ENCODE assay signal across 14 mouse cellular contexts in genomic region chr9:47605628-47606027, GRCm38 (mm10).
"Had no signal": no experiment of that assay in that cellular context is flagged by ENCODE, and none has a peak within 500 bp of the region (broad histone marks: within the 10 kb centered on the region; RNA-seq: fewer than 3 reads in every experiment).

No protein-coding gene starts in this region.

- H3K27me3 ChIP-seq: liver, embryonic 12.5 days; lung, embryonic 15.5 days; neural tube, embryonic 13.5 days had no signal

- DNase-seq: kidney, adult 18-20 months; kidney, postnatal 10 days; lung, postnatal 36 days; midbrain, embryonic 14.5 days; retina, postnatal 1 day; right cerebral cortex, postnatal 4 days; spleen, adult 18-20 months; thymus, adult 18-20 months; thymus, postnatal 25 days had no signal

- H3K4me3 ChIP-seq: limb, embryonic 15.5 days; liver, embryonic 12.5 days; lung, embryonic 15.5 days; midbrain, embryonic 10.5 days; neural tube, embryonic 13.5 days had no signal

- H3K9ac ChIP-seq: limb, embryonic 15.5 days; liver, embryonic 12.5 days; lung, embryonic 15.5 days; neural tube, embryonic 13.5 days had no signal

- ATAC-seq: liver, embryonic 12.5 days had no signal

- H3K27ac ChIP-seq: limb, embryonic 15.5 days; liver, embryonic 12.5 days; lung, embryonic 15.5 days; midbrain, embryonic 10.5 days; neural tube, embryonic 13.5 days had no signal

- H3K4me1 ChIP-seq: limb, embryonic 15.5 days had no signal

- H3K9me3 ChIP-seq: limb, embryonic 15.5 days; liver, embryonic 12.5 days; lung, embryonic 15.5 days; midbrain, embryonic 10.5 days; neural tube, embryonic 13.5 days had no signal

- H3K36me3 ChIP-seq: limb, embryonic 15.5 days; liver, embryonic 12.5 days; lung, embryonic 15.5 days; midbrain, embryonic 10.5 days; neural tube, embryonic 13.5 days had no signal

- H3K4me2 ChIP-seq: limb, embryonic 15.5 days; liver, embryonic 12.5 days; lung, embryonic 15.5 days; neural tube, embryonic 13.5 days had no signal
